Mouse (Mus musculus) retina, adult 2 months (tissue): ENCODE measurements around the gene Sox15.

Experiments used
- DNase-seq: peaks from one replicate; pipeline ENCODE4 v3.0.0-alpha.2; 2012; ENCODE audit warnings: low read depth, low spot score

The Sox15 gene

GRCm38 (mm10) chr11:69635471-69635870 lies 19.6 kb upstream of the Sox15 start:
- DNase-seq, result no peak

DNA sequence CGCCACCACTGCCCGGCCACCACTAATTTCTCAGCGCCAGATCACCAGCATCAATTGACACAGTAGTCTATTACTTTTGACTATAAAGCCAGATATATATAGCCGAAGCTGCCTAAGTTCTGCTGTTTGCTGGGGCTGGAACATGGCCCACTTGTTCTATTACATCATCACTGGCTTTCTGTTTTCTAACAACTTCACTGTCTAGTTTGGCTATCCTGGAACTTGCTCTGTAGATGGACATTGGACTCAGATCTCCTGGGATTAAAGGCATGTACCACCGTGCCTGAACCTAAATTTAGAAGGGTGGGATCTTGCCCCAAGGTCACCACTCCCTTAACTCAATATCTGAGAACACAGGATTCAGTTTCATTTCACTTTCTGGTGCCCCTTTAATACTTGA lies 9.3 kb upstream of the Sox15 start:
- DNase-seq, result no peak

DNA sequence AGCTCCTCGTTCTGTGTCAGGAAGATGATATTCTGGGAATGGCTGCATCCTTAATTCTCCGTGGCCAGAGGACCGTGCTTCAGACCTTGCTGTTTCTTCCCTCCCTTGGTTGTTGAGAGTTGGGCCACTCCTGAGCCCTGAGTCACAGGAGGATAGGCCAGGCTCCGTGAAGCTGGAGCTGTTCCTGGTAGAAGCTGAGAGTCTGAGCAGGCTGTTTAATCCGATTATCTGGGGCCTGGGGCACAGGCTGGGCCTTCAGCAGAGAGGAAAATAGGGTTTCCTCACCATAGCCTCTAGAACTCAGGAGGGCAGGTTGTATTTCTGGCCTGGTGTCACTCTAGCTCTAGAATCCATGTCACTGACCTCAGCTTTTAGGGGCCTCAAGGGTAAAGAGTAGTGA lies 1.7 kb upstream of the Sox15 start:
- DNase-seq, result peak; percentile 62

GRCm38 (mm10) chr11:69654760-69655159 lies 354 bp upstream of the Sox15 start:
- DNase-seq, result no peak

DNA sequence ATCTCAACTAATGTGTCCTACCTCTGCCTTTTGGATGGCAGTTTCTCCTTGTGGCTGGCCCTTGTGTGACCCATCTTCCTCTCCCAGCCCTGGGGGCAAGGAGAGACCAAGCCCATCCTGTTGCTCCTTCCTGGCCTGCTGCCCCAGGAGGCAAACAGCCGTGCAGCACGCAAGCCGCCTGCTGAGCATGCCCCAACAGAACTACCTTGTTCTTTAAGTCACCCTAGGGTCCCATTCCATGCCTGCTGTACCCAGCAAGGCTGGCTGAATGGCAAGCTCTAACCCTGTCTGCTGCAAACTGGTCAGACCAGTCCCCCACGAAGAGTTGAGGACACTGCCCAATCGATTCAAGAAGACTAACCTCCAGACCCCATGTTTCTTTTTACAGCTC lies 946 bp downstream of the Sox15 start:
- DNase-seq, result no peak

DNA sequence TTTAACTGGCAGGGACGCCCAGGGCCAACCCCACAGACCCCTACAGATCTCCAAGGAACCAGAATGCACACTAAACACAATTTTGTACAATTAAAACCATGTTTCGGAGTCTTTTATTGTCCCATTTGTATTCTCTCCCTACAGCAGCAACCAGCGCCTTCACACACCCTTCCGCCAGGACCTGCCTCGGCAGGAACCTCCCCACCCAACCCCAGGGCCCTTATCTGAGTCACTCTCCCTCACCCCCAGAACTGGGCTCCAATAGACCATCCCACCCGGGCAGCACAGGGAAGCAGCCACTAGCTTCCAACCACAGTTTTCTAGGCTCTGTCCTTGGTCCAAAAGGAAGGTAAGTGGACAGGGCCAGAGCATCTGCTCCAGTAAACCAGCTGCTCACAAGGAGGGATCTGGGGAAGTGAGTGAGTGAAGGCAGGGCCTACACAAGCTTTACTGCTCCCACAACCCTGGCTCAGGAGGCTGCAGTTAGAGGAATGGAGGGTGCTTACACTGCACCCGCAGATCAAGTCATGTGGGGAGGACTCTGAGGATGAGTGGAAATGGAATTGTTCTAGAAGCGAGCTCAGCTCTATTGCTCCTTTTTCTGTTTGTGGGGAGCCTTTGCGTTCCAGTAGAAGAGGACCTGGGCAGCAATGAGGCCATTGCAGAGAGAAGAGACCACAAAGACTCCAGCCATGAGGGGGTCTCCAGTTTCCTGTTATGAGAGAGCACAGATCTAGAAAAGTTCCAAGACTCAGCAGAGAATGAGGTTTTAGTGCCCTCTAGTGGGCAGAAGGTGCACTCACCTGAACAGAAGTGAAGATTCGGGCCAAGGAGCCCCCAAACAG lies 1.7 kb downstream of the Sox15 start:
- peak; percentile 38 for DNase-seq

DNA sequence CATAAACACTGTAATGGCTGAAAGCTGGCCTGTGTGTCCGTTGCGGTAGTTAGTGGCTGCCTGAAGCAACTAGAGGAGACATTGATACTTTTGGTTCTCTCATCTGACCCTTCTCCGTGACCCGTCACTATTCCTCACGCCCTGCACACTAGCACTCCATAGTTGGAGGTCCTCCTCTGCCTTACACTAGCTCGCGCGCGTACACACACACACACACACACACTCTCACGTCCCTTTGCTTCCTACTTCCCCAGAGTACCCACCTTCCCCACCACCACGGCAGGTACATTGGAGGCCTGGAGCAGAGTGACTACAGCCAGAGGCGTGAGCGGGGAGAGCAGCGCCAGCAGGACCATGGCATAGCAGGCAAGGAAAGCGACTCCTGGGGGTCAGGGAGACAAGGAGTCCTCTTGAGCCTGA lies 2.4 kb downstream of the Sox15 start:
- DNase-seq, result no peak

- no peak for DNase-seq
Observed at GRCm38 (mm10) chr11:69661221-69661881, 6.2 kb downstream of the Sox15 start.

DNA sequence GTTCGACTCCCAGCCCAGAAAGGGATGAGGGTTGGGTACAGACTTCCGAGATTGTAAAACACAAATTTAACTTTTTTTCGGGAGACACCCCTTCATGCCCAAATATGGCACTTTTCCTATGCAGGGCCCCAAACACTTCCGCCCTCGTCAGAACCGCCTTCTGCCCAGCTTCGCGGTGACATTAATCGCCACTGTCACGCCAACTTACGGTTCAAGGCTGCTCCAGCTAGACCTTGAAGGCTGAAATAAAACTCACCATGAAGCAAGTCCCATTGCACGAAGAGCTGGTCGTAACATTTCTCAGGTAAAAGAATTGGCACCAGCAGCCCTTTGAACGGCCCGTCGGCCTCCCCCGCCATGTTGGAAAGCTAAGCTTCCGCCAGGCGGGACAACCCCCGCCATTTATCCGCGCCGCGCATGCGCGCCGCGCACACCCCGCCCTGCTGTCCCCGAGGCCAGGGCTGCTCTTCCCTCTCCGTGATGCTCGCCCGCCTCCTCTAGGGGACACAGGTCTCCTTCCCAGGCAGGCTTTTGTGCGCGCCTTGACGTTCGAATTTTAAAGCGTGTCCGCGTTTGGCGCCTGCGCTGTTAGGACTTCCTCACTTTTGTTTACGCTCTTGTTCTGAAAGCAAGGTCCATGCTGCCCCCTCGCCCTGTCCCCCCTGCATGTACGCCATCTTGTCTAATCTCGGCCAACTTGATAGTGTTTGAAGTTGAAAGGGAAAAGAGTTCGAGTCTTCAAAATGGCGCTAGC lies 7.3 kb downstream of the Sox15 start, which contains the start of gene Mpdu1:
TSS of gene Mpdu1 (minus strand) at position 430 of the 754 bp plus-strand sequence.
- DNase-seq, result peak; percentile 90

DNA sequence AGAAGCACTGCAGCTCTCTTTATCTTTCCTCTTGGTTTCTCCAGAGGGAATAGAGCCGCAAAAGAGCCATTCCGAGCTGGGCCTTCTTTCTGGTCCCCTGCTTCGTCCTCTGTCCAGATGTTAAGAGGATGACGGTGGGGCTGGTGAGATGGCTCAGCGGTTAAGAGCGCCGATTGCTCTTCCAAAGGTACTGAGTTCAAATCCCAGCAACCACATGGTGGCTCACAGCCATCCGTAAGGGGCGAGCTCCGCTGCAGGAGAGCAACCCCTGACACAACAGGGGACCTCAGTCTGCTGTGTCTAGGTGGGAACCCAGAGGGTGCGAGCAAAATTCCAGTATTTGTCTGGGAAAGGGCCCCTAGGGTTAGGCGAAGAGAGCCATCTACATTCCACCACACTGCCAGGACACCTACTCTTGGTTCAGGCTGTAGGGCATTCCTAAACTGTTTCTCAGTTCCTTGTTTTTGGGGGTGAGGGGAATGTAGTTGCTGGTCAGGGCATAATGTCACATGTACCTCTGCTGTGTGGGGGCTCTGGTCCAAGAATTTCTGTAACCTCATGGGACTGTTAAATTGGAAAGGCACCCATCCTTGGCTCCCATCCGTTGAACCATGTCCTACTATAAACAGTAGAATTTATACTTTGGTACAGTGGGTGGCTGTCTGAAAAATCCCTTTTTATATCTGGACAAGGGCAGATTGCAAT lies 8.0 kb downstream of the Sox15 start:
- DNase-seq, result no peak

DNA sequence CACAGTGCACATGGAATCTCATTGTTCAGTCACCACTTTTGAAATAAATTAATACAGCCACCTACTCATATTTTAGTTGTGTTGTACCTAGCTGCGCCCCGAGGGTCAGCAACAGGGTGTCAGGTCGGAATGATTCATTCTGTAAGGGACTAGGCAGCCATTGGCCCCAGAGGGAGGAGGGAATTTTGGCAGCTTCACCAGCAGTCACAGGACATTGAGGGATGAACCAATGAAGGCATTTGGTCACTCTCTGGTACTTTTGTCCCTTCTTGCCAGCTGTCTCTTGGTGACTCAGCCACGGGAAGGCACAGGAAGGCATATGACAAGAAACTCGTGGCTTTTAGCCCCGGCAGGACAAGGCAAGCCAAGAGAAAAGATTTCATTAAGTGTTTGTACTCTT lies 8.7 kb downstream of the Sox15 start:
- DNase-seq, result no peak

DNA sequence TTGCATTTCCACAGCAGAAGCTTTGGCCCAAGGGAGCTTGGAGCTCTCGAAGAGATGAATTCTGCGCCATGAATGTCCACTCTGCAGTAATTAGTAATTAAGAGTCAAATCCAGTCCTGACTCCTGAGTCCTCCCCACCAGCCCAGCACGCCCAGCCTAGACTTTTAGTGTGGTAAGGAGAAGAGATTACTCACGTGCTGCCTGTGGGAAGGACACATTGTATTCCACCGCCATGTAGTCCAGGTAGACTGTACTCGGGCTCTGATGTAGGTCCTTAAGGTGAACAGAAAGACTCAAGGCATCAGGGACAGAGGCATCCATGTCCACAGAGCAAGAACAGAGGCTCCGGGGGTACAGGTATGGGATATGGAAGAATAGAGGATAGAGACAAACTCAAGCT lies 9.7 kb downstream of the Sox15 start:
- no peak for DNase-seq

GRCm38 (mm10) chr11:69665457-69665960 lies 10.4 kb downstream of the Sox15 start:
- DNase-seq, result no peak

GRCm38 (mm10) chr11:69665961-69666664 lies 11.0 kb downstream of the Sox15 start, which contains the start of gene Cd68:
Cd68 (minus strand) TSS chr11:69666153.
- no peak for DNase-seq

DNA sequence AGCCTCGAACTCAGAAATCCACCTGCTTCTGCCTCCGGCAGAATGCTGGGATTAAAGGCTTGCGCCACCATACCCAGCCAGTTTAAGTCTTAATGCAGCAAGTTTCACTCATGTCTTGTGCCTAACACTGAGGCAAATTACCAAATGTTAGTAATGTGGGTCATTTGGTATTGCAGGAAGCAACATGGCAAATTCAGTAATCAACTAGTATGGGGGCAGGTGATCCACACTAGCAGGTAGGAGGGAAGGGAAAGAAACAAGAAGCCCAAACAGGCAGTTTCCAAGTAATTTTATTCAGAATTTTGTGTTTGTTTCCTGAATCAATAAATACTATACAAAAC lies 11.5 kb downstream of the Sox15 start:
- DNase-seq, result no peak

GRCm38 (mm10) chr11:69670786-69671725 lies 15.9 kb downstream of the Sox15 start:
- DNase-seq, result peak; percentile 96

- DNase-seq, result no peak
Observed at GRCm38 (mm10) chr11:69671726-69672124, 16.6 kb downstream of the Sox15 start.

- DNase-seq, result peak; percentile 99
Observed at GRCm38 (mm10) chr11:69672211-69672706, 17.1 kb downstream of the Sox15 start, which contains the start of gene Eif4a1. Eif4a1 (minus strand) TSS chr11:69672423.

DNA sequence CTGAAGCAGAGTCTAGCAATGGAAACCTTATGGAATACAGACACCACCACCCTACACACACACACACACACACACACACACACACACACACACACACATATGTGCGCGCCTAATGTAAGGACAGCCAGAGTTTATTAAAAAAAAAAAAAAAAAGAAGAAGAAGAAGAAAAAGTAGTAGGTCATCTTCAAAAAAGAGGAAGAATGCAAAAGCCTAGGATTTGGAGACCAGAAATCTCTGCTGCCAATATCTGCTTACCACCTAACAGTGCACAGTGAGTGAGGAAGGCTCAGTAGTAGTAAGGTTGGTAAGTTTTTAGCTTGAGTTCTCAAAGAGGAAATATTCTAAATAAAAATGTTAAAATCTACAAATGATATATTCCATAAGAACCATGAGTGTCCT lies 24.0 kb downstream of the Sox15 start:
- no peak for DNase-seq
